Mouse (Mus musculus) MEL (cell line): ENCODE results near the gene Atp13a1.

Source experiments
- CHD1 ChIP-seq: IDR thresholded peaks from 2 replicates; pipeline ENCODE4 v1.6.1; 2012; ENCODE audit warnings: low read depth, mild to moderate bottlenecking, inconsistent platforms, low read length, improper control_type of control experiment
- CTCF ChIP-seq, 3 experiments: IDR thresholded peaks in 2 of 3; conservative IDR thresholded peaks in 1 of 3; 2 replicates each; pipeline ENCODE4 v1.5.1; 2011 to 2012; ENCODE audit warnings: low read length in 3 of 3, low read depth in 2 of 3, mild to moderate bottlenecking in 2 of 3, improper control_type of control experiment in 1 of 3, inconsistent platforms in 1 of 3, mixed read lengths in 1 of 3, moderate library complexity in 1 of 3; ENCODE audit not compliant: control insufficient read depth in 1 of 3, insufficient read depth in 1 of 3, poor library complexity in 1 of 3, severe bottlenecking in 1 of 3
- EP300 ChIP-seq, 2 experiments: IDR thresholded peaks; 2 replicates each; pipeline ENCODE4 v1.6.1; 2011; ENCODE audit warnings: improper control_type of control experiment in 2 of 2, low read length in 2 of 2, low read depth in 1 of 2, mild to moderate bottlenecking in 1 of 2
- GATA1 ChIP-seq: IDR thresholded peaks from 2 replicates; pipeline ENCODE4 v1.6.1; 2011; ENCODE audit warnings: low read depth, low read length, improper control_type of control experiment
- MAX ChIP-seq: IDR thresholded peaks from 2 replicates; pipeline ENCODE4 v1.6.1; 2011; ENCODE audit warnings: low read length, improper control_type of control experiment
- POLR2A ChIP-seq, 2 experiments: IDR thresholded peaks; 2 replicates each; pipeline ENCODE4 v1.6.1; 2011 to 2012; ENCODE audit warnings: low read length in 2 of 2, mild to moderate bottlenecking in 2 of 2, control low read depth in 1 of 2, improper control_type of control experiment in 1 of 2, low read depth in 1 of 2, moderate library complexity in 1 of 2; ENCODE audit not compliant: control insufficient read depth in 1 of 2, insufficient read depth in 1 of 2, poor library complexity in 1 of 2
- POLR2AphosphoS5 ChIP-seq: IDR thresholded peaks from 2 replicates; pipeline ENCODE4 v1.6.1; 2012; ENCODE audit warnings: low read depth, borderline replicate concordance, mild to moderate bottlenecking, inconsistent platforms, low read length, moderate library complexity, mixed read lengths
- RCOR1 ChIP-seq: IDR thresholded peaks from 2 replicates; pipeline ENCODE4 v1.6.1; 2012; ENCODE audit warnings: low read depth, mild to moderate bottlenecking, inconsistent platforms, low read length, improper control_type of control experiment
- SMC3 ChIP-seq: IDR thresholded peaks from 2 replicates; pipeline ENCODE4 v1.6.1; 2011; ENCODE audit warnings: low read depth, low read length, improper control_type of control experiment
- USF1 ChIP-seq: IDR thresholded peaks from 2 replicates; pipeline ENCODE4 v1.6.1; 2014; ENCODE audit warnings: low read depth, mild to moderate bottlenecking, inconsistent platforms, low read length, improper control_type of control experiment, moderate library complexity
- ZC3H11A ChIP-seq: IDR thresholded peaks from 2 replicates; pipeline ENCODE4 v1.6.1; 2012; ENCODE audit warnings: low read depth, mild to moderate bottlenecking, inconsistent platforms, low read length, improper control_type of control experiment

DNA sequence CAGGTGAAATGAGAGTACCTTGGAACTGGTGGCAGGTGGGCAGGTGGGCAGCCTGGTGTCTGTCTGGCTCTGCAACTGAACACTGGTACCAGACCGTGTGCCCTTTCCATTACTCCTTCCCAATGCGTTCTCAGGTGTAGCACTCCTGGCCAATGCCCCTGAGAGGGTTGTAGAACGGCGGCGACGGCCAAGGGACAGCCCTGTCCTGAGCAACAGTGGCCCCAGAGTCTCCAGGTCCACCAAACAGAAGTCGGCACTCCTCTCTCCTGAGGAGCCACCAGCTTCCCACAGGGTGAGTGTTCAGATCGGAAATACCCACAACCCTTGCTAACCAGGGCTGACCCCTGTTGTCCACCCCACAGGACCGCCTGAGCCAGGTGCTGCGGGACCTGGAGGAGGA lies 14.1 kb downstream of the Atp13a1 start:
- TF ChIP-seq CTCF (IDR thresholded peaks at IDR 0.05 in 2 of 3, conservative IDR thresholded peaks at IDR 0.05 in 1 of 3; ENCODE audit: control insufficient read depth in 1 of 3, insufficient read depth in 1 of 3, low read depth in 2 of 3, low read length in 3 of 3, poor library complexity in 1 of 3, severe bottlenecking in 1 of 3): no peak
- no peak for TF ChIP-seq MAX
- no peak for TF ChIP-seq SMC3
- TF ChIP-seq USF1: no peak
- no peak for TF ChIP-seq RCOR1
- no peak for TF ChIP-seq EP300 (IDR thresholded peaks at IDR 0.05; ENCODE audit: low read depth in 1 of 2, low read length in 2 of 2)
- TF ChIP-seq CHD1: no peak
- TF ChIP-seq ZC3H11A: no peak
- TF ChIP-seq POLR2A (IDR thresholded peaks at IDR 0.05; ENCODE audit: control insufficient read depth in 1 of 2, insufficient read depth in 1 of 2, low read depth in 1 of 2, low read length in 2 of 2, poor library complexity in 1 of 2): no peak
- no peak for TF ChIP-seq GATA1
- TF ChIP-seq POLR2AphosphoS5: no peak
